Mouse (Mus musculus) adrenal gland, adult 8-10 months (tissue): ENCODE results near the gene Clta. TPM values are rescaled to one million over a fixed set of nuclear protein-coding genes. Genes with fewer than 3 reads are reported as not detected.

Source experiments
- DNase-seq: peaks from one replicate; pipeline ENCODE4 v3.0.0; 2022
- total RNA-seq, 4 experiments: library from RNA; stranded (reverse); gene quantifications; 2 replicates each; pipeline ENCODE4 v1.2.4; 2022

Gene Clta
- total RNA-seq, 4 experiments from 2014 or later: 165 to 181 (median 177) TPM

GRCm38 (mm10) chr4:43980846-43981245, 23.4 kb upstream of the Clta start:
- no peak for DNase-seq

- DNase-seq: no peak
Measured at GRCm38 (mm10) chr4:43981251-43981650, 23.0 kb upstream of the Clta start.

GRCm38 (mm10) chr4:43982053-43982732, 22.1 kb upstream of the Clta start:
- DNase-seq: peak; percentile 83

- DNase-seq: no peak
Measured at GRCm38 (mm10) chr4:43983181-43983580, 21.1 kb upstream of the Clta start, which contains the start of gene Ccin. Gene Ccin (plus strand): TSS chr4:43983483.

- no peak for DNase-seq
Measured at GRCm38 (mm10) chr4:43983756-43984155, 20.5 kb upstream of the Clta start.

GRCm38 (mm10) chr4:43984326-43984725, 19.9 kb upstream of the Clta start:
- no peak for DNase-seq

GRCm38 (mm10) chr4:43988976-43989375, 15.3 kb upstream of the Clta start:
- no peak for DNase-seq

GRCm38 (mm10) chr4:43993072-43993471, 11.2 kb upstream of the Clta start:
- DNase-seq: no peak

GRCm38 (mm10) chr4:43994342-43994741, 9.9 kb upstream of the Clta start:
- no peak for DNase-seq

GRCm38 (mm10) chr4:44003622-44004021, 630 bp upstream of the Clta start:
- no peak for DNase-seq

- DNase-seq: no peak
Measured at GRCm38 (mm10) chr4:44004623-44005409, 564 bp downstream of the Clta start.

- no peak for DNase-seq
Measured at GRCm38 (mm10) chr4:44010176-44010575, 5.9 kb downstream of the Clta start.

GRCm38 (mm10) chr4:44010893-44011292, 6.6 kb downstream of the Clta start:
- no peak for DNase-seq

- DNase-seq: no peak
Measured at GRCm38 (mm10) chr4:44011799-44012198, 7.5 kb downstream of the Clta start.

- peak; percentile 94 for DNase-seq
Measured at GRCm38 (mm10) chr4:44012376-44013367, 8.4 kb downstream of the Clta start.

GRCm38 (mm10) chr4:44013391-44014070, 9.3 kb downstream of the Clta start:
- DNase-seq: no peak

GRCm38 (mm10) chr4:44016071-44016470, 11.8 kb downstream of the Clta start:
- DNase-seq: no peak

- DNase-seq: no peak
Measured at GRCm38 (mm10) chr4:44016791-44017190, 12.5 kb downstream of the Clta start.

- DNase-seq: no peak
Measured at GRCm38 (mm10) chr4:44022323-44022722, 18.1 kb downstream of the Clta start.

- DNase-seq: no peak
Measured at GRCm38 (mm10) chr4:44022766-44023165, 18.5 kb downstream of the Clta start.

GRCm38 (mm10) chr4:44023681-44024080, 19.4 kb downstream of the Clta start:
- DNase-seq: no peak

- DNase-seq: no peak
Measured at GRCm38 (mm10) chr4:44024241-44024640, 20.0 kb downstream of the Clta start.
